Mouse (Mus musculus): ENCODE results near the gene Slc9a3r2. TPM values are rescaled to one million over a fixed set of nuclear protein-coding genes. Genes with fewer than 3 reads are reported as not detected.

Gene Slc9a3r2
- 56.5 and 57.7 TPM in 2 replicates for polyA plus RNA-seq (2015; fragmentation: Nextera tagmentation; extraction: Ambion mirVana)

GRCm38 (mm10) chr17:24650070-24650616, at the start of gene Slc9a3r2:
Gene Slc9a3r2, minus strand, starts transcription at chr17:24650327.
- Histone ChIP-seq H3K27ac (peak within 1 kb of the TSS; percentile 84), H3K36me3 (peaks cover 7% of the 10 kb centered on the region; the same call in 1 of the 2 replicates), H3K4me2 (peak within 1 kb of the TSS; percentile 97), H3K4me1 (peaks cover 40% of the 10 kb centered on the region), H3K27me3 (no peaks in the 10 kb centered on the region), H3K9me3 (no peaks in the 10 kb centered on the region), H3K9ac (peak within 1 kb of the TSS; percentile 89), H3K4me3 (peak within 1 kb of the TSS; percentile 92)
- under 1% methylated on average over 33 of the region's 41 CpGs for WGBS
- peak; percentile 56 for ATAC-seq (ENCODE audit: insufficient number of reproducible peaks, low FRiP score, low TSS enrichment, low read depth)

DNA sequence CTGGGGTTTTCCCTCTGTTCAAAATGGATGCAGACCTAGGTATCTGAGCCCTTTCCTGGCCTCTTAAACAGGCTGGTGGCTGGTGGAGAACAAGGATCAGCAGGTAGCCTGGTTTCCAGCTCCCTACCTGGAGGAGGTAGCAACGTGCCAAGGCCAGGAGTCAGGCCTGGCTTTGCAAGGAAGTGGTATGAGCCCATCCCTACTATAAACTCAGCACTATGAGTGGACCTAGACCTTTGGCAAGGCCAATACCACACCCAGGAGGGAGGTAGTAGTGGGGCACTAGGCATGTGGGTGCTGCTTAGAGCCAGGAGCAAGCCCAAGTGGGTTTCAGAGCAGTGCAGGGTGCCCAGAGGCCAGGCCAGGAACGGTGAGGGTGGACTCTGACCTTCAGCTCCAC, 49.3 kb upstream of the Slc9a3r2 start:
- H3K4me3 ChIP-seq: no peak overlapping the region
- peaks cover 49% of the 10 kb centered on the region for H3K36me3 ChIP-seq
- no peak overlapping the region for H3K9ac ChIP-seq
- ATAC-seq (ENCODE audit: insufficient number of reproducible peaks, low FRiP score, low TSS enrichment, low read depth): no peak
- H3K27me3 ChIP-seq: no peaks in the 10 kb centered on the region
- H3K4me2 ChIP-seq: no peak overlapping the region
- 77% methylated on average over 2 of the region's 2 CpGs for WGBS
- no peak overlapping the region for H3K27ac ChIP-seq
- H3K4me1 ChIP-seq: peaks cover 29% of the 10 kb centered on the region
- no peaks in the 10 kb centered on the region for H3K9me3 ChIP-seq

- Histone ChIP-seq H3K9ac (no peak overlapping the region), H3K27me3 (no peaks in the 10 kb centered on the region), H3K36me3 (peaks cover 44% of the 10 kb centered on the region), H3K4me1 (peaks cover 29% of the 10 kb centered on the region), H3K9me3 (no peaks in the 10 kb centered on the region), H3K4me2 (no peak overlapping the region), H3K27ac (no peak overlapping the region), H3K4me3 (no peak overlapping the region)
- no peak for ATAC-seq (ENCODE audit: insufficient number of reproducible peaks, low FRiP score, low TSS enrichment, low read depth)
- WGBS: 61% methylated on average over 9 of the region's 9 CpGs
These were observed 48.6 kb upstream of the Slc9a3r2 start for GRCm38 (mm10) chr17:24698715-24699114.

- Histone ChIP-seq H3K4me3 (no peak overlapping the region), H3K9ac (no peak overlapping the region), H3K9me3 (no peaks in the 10 kb centered on the region), H3K4me1 (peaks cover 29% of the 10 kb centered on the region), H3K36me3 (peaks cover 45% of the 10 kb centered on the region), H3K27ac (no peak overlapping the region; the same call in 1 of the 2 replicates), H3K4me2 (no peak overlapping the region), H3K27me3 (no peaks in the 10 kb centered on the region)
- 26% methylated on average over 5 of the region's 5 CpGs for WGBS
- no peak for ATAC-seq (ENCODE audit: insufficient number of reproducible peaks, low FRiP score, low TSS enrichment, low read depth)
These were observed 47.9 kb upstream of the Slc9a3r2 start for GRCm38 (mm10) chr17:24697985-24698384.

DNA sequence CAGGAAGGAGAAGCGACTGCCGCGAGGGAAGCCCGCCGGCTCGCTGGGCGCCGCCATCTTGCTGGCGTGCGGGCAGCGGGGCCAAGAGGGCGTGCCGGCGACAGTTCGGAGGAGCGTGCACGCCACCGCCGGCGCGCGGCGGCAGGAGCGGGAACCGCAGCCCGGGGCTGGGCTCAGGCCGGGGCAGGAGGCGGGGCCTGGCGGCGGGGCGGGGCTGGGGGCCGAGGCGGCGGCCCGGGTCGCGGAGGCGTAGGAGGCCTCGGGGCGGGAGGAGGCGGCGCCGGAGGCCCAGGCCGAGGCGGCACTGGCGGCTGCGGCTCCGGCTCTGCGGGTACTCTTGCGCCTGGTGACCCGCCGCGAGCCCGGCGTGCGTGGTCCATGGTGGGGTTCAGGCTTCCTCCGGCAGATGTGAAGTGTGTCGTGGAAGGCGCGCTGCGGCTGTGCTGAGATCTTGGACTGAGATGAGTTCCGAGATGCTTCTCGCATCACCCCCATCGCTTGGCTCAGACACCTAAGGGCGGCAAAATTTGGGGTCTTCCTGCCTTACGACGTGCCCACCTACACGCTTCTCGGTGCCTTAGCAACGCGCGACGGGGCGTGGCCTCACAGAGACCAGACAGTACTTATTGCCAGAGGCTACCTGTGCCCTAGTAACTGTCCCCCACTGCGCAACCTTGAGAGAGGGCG, 46.0 kb upstream of the Slc9a3r2 start, which contains the start of the genes Gfer and Noxo1:
TSS of gene Gfer (minus strand) at position 146 of the 687 bp plus-strand sequence.
TSS of gene Noxo1 (plus strand) at position 224 of the 687 bp plus-strand sequence.
- peak; percentile 88 for ATAC-seq (ENCODE audit: insufficient number of reproducible peaks, low FRiP score, low TSS enrichment, low read depth)
- H3K27me3 ChIP-seq: peaks cover under 1% of the 10 kb centered on the region
- H3K4me3 ChIP-seq: peak within 1 kb of the TSS; percentile 72
- WGBS: under 1% methylated on average over 67 of the region's 76 CpGs
- H3K9me3 ChIP-seq: no peaks in the 10 kb centered on the region
- peak within 1 kb of the TSS; percentile 90 for H3K27ac ChIP-seq
- peak within 1 kb of the TSS; percentile 73 for H3K9ac ChIP-seq
- peak within 1 kb of the TSS; percentile 80 for H3K4me2 ChIP-seq
- H3K4me1 ChIP-seq: peaks cover 29% of the 10 kb centered on the region
- peaks cover 39% of the 10 kb centered on the region for H3K36me3 ChIP-seq

- Histone ChIP-seq H3K36me3 (peaks cover 32% of the 10 kb centered on the region), H3K4me1 (peaks cover 29% of the 10 kb centered on the region), H3K9me3 (no peaks in the 10 kb centered on the region), H3K4me2 (peak overlapping the region; percentile 80), H3K27ac (peak overlapping the region; percentile 90), H3K9ac (peak overlapping the region; percentile 73), H3K4me3 (peak overlapping the region; percentile 72), H3K27me3 (peaks cover 7% of the 10 kb centered on the region)
- WGBS: 6% methylated on average over 51 of the region's 51 CpGs
- 0 out of 2 replicates have a peak, but pooled peaks have one; percentile 2 for ATAC-seq (ENCODE audit: insufficient number of reproducible peaks, low FRiP score, low TSS enrichment, low read depth)
These were observed 45.3 kb upstream of the Slc9a3r2 start for GRCm38 (mm10) chr17:24695326-24696010.

DNA sequence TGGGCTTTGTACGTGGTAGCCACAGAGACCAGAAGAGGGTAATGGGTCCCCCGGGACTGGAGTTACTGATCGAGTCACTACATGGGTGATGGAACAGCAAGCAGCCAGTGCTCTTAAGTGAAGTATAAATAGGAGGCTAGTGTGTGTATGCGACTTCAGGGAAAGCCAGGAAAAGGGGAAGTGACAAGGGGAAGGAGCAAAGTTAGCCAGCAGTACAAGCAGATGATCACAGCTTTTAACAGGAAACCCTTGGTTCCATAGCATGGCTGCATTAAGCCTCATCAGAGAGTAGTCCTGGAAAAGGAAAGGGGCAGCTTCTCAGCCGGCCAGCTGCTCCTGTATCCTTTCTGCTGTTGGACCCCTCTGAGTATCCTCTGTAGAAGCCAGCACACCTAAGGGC, 42.3 kb upstream of the Slc9a3r2 start:
- no peak for ATAC-seq (ENCODE audit: insufficient number of reproducible peaks, low FRiP score, low TSS enrichment, low read depth)
- Histone ChIP-seq H3K4me1 (peaks cover 28% of the 10 kb centered on the region), H3K9me3 (no peaks in the 10 kb centered on the region), H3K36me3 (peaks cover 18% of the 10 kb centered on the region), H3K4me3 (no peak overlapping the region), H3K27me3 (peaks cover 38% of the 10 kb centered on the region), H3K4me2 (no peak overlapping the region), H3K27ac (no peak overlapping the region), H3K9ac (no peak overlapping the region)
- WGBS: 78% methylated on average over 5 of the region's 5 CpGs

GRCm38 (mm10) chr17:24689251-24690081, 39.3 kb upstream of the Slc9a3r2 start, which contains the start of gene Syngr3:
Gene Syngr3, minus strand, starts transcription at chr17:24689955.
- H3K4me3 ChIP-seq: peak within 1 kb of the TSS; percentile 57
- peaks cover 15% of the 10 kb centered on the region for H3K4me1 ChIP-seq
- H3K9me3 ChIP-seq: no peaks in the 10 kb centered on the region
- under 1% methylated on average over 53 of the region's 55 CpGs for WGBS
- H3K9ac ChIP-seq: peak within 1 kb of the TSS; percentile 59
- peak within 1 kb of the TSS; percentile 96 for H3K4me2 ChIP-seq
- H3K27me3 ChIP-seq: peaks cover 51% of the 10 kb centered on the region
- peaks cover 18% of the 10 kb centered on the region for H3K36me3 ChIP-seq
- no peak for ATAC-seq (ENCODE audit: insufficient number of reproducible peaks, low FRiP score, low TSS enrichment, low read depth)
- H3K27ac ChIP-seq: no peak within 1 kb of the TSS

DNA sequence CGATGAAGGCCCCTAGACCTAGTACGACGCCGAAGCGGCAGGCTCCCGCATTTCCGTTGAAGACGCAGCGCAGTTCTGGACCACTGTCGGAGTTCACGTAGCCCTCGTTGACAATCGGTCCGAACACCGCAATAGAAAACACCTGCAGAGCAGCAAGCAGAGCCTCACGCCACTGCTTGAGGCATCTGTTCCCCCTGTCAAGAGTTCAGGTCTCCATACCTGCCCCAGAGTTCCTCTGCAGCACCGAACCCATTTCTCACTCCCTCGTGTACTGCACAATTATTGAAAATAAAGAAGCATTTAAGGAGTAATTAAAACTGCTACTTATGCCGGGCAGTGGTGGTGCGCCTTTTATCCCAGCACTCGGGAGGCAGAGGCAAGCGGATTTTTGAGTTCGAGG, 37.5 kb upstream of the Slc9a3r2 start:
- peaks cover 51% of the 10 kb centered on the region for H3K27me3 ChIP-seq
- H3K27ac ChIP-seq: no peak overlapping the region
- H3K9me3 ChIP-seq: no peaks in the 10 kb centered on the region
- peaks cover 7% of the 10 kb centered on the region for H3K36me3 ChIP-seq
- WGBS: 20% methylated on average over 23 of the region's 23 CpGs
- H3K4me1 ChIP-seq: peaks cover 15% of the 10 kb centered on the region
- no peak for ATAC-seq (ENCODE audit: insufficient number of reproducible peaks, low FRiP score, low TSS enrichment, low read depth)
- H3K4me3 ChIP-seq: peak overlapping the region; percentile 35
- no peak overlapping the region for H3K9ac ChIP-seq
- peak overlapping the region; percentile 49 for H3K4me2 ChIP-seq

- Histone ChIP-seq H3K4me1 (peaks cover 15% of the 10 kb centered on the region), H3K27me3 (peaks cover 51% of the 10 kb centered on the region), H3K4me2 (peak overlapping the region; percentile 49), H3K36me3 (peaks cover 4% of the 10 kb centered on the region), H3K27ac (no peak overlapping the region), H3K9me3 (no peaks in the 10 kb centered on the region), H3K9ac (no peak overlapping the region), H3K4me3 (peak overlapping the region; percentile 35)
- WGBS: 2% methylated on average over 25 of the region's 25 CpGs
- no peak for ATAC-seq (ENCODE audit: insufficient number of reproducible peaks, low FRiP score, low TSS enrichment, low read depth)
These were observed 37.0 kb upstream of the Slc9a3r2 start for GRCm38 (mm10) chr17:24687146-24687595.

DNA sequence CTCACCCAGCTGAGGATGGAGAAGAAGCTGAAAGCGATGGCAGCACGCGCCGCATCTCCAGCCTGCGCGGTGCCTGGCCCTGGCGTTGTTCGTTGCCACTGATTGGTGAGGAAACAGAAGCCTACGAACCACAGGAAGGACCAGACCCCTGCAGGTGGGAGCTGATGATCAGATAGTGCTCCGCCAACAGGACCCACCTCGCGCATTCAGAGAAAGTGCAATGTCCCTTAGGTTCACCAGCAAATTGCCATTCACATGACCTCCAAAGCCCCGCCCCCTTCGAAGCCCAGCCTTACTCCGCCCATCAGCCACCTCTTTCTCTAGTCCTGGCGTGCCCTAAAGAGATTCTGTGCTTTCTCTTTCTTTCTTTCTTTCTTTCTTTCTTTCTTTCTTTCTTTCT, 36.4 kb upstream of the Slc9a3r2 start:
- Histone ChIP-seq H3K4me3 (no peak overlapping the region), H3K4me1 (peaks cover 15% of the 10 kb centered on the region), H3K27me3 (peaks cover 51% of the 10 kb centered on the region), H3K36me3 (peaks cover 8% of the 10 kb centered on the region), H3K9me3 (no peaks in the 10 kb centered on the region), H3K9ac (no peak overlapping the region), H3K27ac (no peak overlapping the region), H3K4me2 (no peak overlapping the region)
- 32% methylated on average over 16 of the region's 16 CpGs for WGBS
- ATAC-seq (ENCODE audit: insufficient number of reproducible peaks, low FRiP score, low TSS enrichment, low read depth): no peak

Data from limb, embryonic 15.5 days (tissue).